Mouse (Mus musculus): ENCODE data around the gene Lif.

DNA sequence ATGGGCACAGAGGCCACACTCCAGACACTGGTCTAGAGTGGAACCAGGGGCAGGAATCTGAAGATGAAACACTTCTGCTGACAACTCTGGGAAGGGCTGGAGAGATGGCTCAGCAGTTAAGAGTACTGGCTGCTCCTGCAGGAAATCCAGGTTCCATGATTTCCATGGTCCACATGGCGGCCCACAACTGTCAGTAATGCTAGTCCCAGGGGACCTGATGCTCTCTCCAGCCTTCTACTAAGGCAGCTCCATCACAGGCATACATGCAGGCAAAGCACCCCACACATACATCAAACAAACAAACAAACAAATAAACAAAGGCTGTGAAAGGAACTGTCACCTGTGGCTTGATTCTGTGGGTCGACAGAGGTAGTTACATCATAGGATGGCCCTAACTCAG is 48.7 kb downstream of the Lif start:
- no peak for TF ChIP-seq CTCF (conservative IDR thresholded peaks at IDR 0.05; ENCODE audit: insufficient read depth, insufficient read length, low read depth, low read length)
- no peak for TF ChIP-seq POLR2A (IDR thresholded peaks at IDR 0.05; ENCODE audit: low read depth, low read length)

All from kidney, adult 2 months (tissue).